Mouse (Mus musculus): ENCODE data around the gene Maip1. TPM values are rescaled to one million over a fixed set of nuclear protein-coding genes. Genes with fewer than 3 reads are reported as not detected.

Gene Maip1
- polyA plus RNA-seq, 2 experiments: 4.5 to 8.4 TPM

GRCm38 (mm10) chr1:57428368-57429308 is 22.5 kb downstream of the Maip1 start:
- H3K9ac ChIP-seq (replicated peaks): no peak overlapping the region
- peak in 2 of 3 experiments; percentile 33 to 41 for DNase-seq (ENCODE audit: low read depth in 3 of 3, low spot score in 3 of 3)
- no peaks in the 10 kb centered on the region for H3K36me3 ChIP-seq (replicated peaks; ENCODE audit: control insufficient read depth, insufficient read depth, low read depth)
- no peak for ATAC-seq (ENCODE audit: insufficient read depth)
- TF ChIP-seq EP300 (IDR thresholded peaks at IDR 0.05; ENCODE audit: low read depth) (no peak), CTCF (IDR thresholded peaks at IDR 0.05; ENCODE audit: low read depth) (peak; percentile 72)
- H3K27me3 ChIP-seq (ENCODE audit: control insufficient read depth, insufficient read depth, low read length): no peaks in the 10 kb centered on the region
- no peak overlapping the region for H3K27ac ChIP-seq
- WGBS (ENCODE audit: insufficient replicate concordance): 46% methylated on average over 16 of the region's 16 CpGs
- H3K4me2 ChIP-seq (ENCODE audit: low read depth): no peak overlapping the region
- no peaks in the 10 kb centered on the region for H3K4me1 ChIP-seq (replicated peaks; ENCODE audit: control insufficient read depth in 2 of 2, insufficient read depth in 2 of 2, low read length in 1 of 2)
- no peak overlapping the region for H3K4me3 ChIP-seq (ENCODE audit: insufficient read depth in 1 of 2, low read depth in 2 of 2, low read length in 2 of 2)
- no peaks in the 10 kb centered on the region for H3K9me3 ChIP-seq (ENCODE audit: control insufficient read depth, low read length)

GRCm38 (mm10) chr1:57429786-57430483 is 23.8 kb downstream of the Maip1 start:
- no peaks in the 10 kb centered on the region for H3K27me3 ChIP-seq (ENCODE audit: control insufficient read depth, insufficient read depth, low read length)
- no peaks in the 10 kb centered on the region for H3K4me1 ChIP-seq (replicated peaks; ENCODE audit: control insufficient read depth in 2 of 2, insufficient read depth in 2 of 2, low read length in 1 of 2)
- 7% methylated on average over 12 of the region's 12 CpGs for WGBS (ENCODE audit: insufficient replicate concordance)
- no peak overlapping the region for H3K9ac ChIP-seq (replicated peaks)
- H3K4me2 ChIP-seq (ENCODE audit: low read depth): peak overlapping the region; percentile 24; the same call in 1 of the 2 replicates
- TF ChIP-seq CTCF (IDR thresholded peaks at IDR 0.05; ENCODE audit: low read depth): no peak
- H3K27ac ChIP-seq: no peak overlapping the region
- no peak for DNase-seq (ENCODE audit: low read depth in 3 of 3, low spot score in 3 of 3)
- no peak overlapping the region for H3K4me3 ChIP-seq (ENCODE audit: insufficient read depth in 1 of 2, low read depth in 2 of 2, low read length in 2 of 2)
- no peaks in the 10 kb centered on the region for H3K36me3 ChIP-seq (replicated peaks; ENCODE audit: control insufficient read depth, insufficient read depth, low read depth)
- ATAC-seq (ENCODE audit: insufficient read depth): no peak
- no peaks in the 10 kb centered on the region for H3K9me3 ChIP-seq (ENCODE audit: control insufficient read depth, low read length)

DNA sequence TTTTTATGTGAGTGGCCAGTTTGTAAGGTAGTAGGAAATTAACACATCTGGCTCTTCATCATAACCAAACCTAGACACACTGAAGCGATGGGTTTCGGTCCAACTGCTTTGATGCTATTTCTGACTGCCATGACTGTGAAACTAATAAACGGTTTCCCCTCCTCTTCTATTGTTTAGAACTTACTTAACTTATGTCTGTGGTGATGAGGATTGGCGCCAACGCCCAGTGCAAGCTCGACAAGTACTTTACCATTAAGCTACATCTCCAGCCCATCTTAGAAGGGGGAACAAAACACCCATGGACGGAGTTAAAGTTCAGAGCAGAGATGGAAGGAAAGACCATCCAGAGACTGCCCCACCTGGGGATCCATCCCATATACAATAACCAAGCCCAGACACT is 27.0 kb downstream of the Maip1 start:
- ATAC-seq (ENCODE audit: insufficient read depth) (no peak), DNase-seq (ENCODE audit: low read depth in 3 of 3, low spot score in 3 of 3) (no peak)
- TF ChIP-seq EP300 (IDR thresholded peaks at IDR 0.05; ENCODE audit: low read depth) (no peak), CTCF (IDR thresholded peaks at IDR 0.05; ENCODE audit: low read depth) (no peak)
- H3K36me3 ChIP-seq (replicated peaks; ENCODE audit: control insufficient read depth, insufficient read depth, low read depth): no peaks in the 10 kb centered on the region
- H3K9ac ChIP-seq (replicated peaks): no peak overlapping the region
- H3K9me3 ChIP-seq (ENCODE audit: control insufficient read depth, low read length): no peaks in the 10 kb centered on the region
- H3K27ac ChIP-seq: no peak overlapping the region
- peaks cover 2 to 9% of the 10 kb centered on the region in 2 experiments; a peak in 2 of 4 replicates for H3K4me1 ChIP-seq (replicated peaks; ENCODE audit: control insufficient read depth in 2 of 2, insufficient read depth in 2 of 2, low read length in 1 of 2)
- no peak overlapping the region for H3K4me2 ChIP-seq (ENCODE audit: low read depth)
- H3K27me3 ChIP-seq (ENCODE audit: control insufficient read depth, insufficient read depth, low read length): no peaks in the 10 kb centered on the region
- WGBS (ENCODE audit: insufficient replicate concordance): 65% methylated on average over 7 of the region's 7 CpGs
- no peak overlapping the region for H3K4me3 ChIP-seq (ENCODE audit: insufficient read depth in 1 of 2, low read depth in 2 of 2, low read length in 2 of 2)

GRCm38 (mm10) chr1:57436408-57436807 is 30.3 kb downstream of the Maip1 start:
- H3K36me3 ChIP-seq (replicated peaks; ENCODE audit: control insufficient read depth, insufficient read depth, low read depth): no peaks in the 10 kb centered on the region
- H3K4me3 ChIP-seq (ENCODE audit: insufficient read depth in 1 of 2, low read depth in 2 of 2, low read length in 2 of 2): peak overlapping the region in 1 of 2 experiments; percentile 16; a peak in 1 of 4 replicates
- peaks cover 2 to 9% of the 10 kb centered on the region in 2 experiments; a peak in 2 of 4 replicates for H3K4me1 ChIP-seq (replicated peaks; ENCODE audit: control insufficient read depth in 2 of 2, insufficient read depth in 2 of 2, low read length in 1 of 2)
- H3K4me2 ChIP-seq (ENCODE audit: low read depth): peak overlapping the region; percentile 46
- no peak overlapping the region; the same call in 1 of the 2 replicates for H3K9ac ChIP-seq (replicated peaks)
- peak; percentile 45 to 53 (median 49) for DNase-seq (ENCODE audit: low read depth in 3 of 3, low spot score in 3 of 3)
- peak; percentile 68; the same call in 1 of the 2 replicates for ATAC-seq (ENCODE audit: insufficient read depth)
- no peaks in the 10 kb centered on the region for H3K9me3 ChIP-seq (ENCODE audit: control insufficient read depth, low read length)
- 6% methylated on average over 9 of the region's 9 CpGs for WGBS (ENCODE audit: insufficient replicate concordance)
- H3K27me3 ChIP-seq (ENCODE audit: control insufficient read depth, insufficient read depth, low read length): no peaks in the 10 kb centered on the region
- no peak for TF ChIP-seq CTCF (IDR thresholded peaks at IDR 0.05; ENCODE audit: low read depth)
- TF ChIP-seq EP300 (IDR thresholded peaks at IDR 0.05; ENCODE audit: low read depth): no peak
- no peak overlapping the region for H3K27ac ChIP-seq

DNA sequence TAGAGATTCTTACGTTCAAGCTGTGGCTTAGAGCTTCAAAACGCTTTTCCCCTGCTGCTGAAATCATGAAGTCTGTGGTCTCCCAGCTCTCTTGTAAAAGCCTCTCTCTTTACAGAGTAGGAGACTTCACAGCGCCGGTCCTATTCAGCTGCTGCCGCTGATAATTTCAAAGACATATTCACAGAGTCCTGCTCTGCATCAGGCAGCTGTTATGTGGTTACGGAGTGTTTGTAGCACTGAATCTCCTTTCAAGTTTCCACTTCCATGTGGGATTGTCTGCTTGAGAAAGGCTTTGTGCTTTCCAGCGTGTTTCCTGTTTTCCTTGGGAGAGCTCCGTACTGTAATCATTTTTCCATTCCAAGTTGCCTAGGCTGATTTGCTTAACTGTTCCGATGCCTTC is 30.8 kb downstream of the Maip1 start:
- Histone ChIP-seq H3K4me3 (ENCODE audit: insufficient read depth in 1 of 2, low read depth in 2 of 2, low read length in 2 of 2) (0 out of 4 replicates have a peak overlapping the region, but pooled peaks of 1 of the 2 experiments have one; percentile 16), H3K9me3 (ENCODE audit: control insufficient read depth, low read length) (no peaks in the 10 kb centered on the region), H3K4me1 (replicated peaks; ENCODE audit: control insufficient read depth in 2 of 2, insufficient read depth in 2 of 2, low read length in 1 of 2) (peaks cover 2 to 9% of the 10 kb centered on the region in 2 experiments; a peak in 2 of 4 replicates), H3K4me2 (ENCODE audit: low read depth) (peak overlapping the region; percentile 46), H3K36me3 (replicated peaks; ENCODE audit: control insufficient read depth, insufficient read depth, low read depth) (no peaks in the 10 kb centered on the region), H3K9ac (replicated peaks) (no peak overlapping the region; the same call in 1 of the 2 replicates), H3K27me3 (ENCODE audit: control insufficient read depth, insufficient read depth, low read length) (no peaks in the 10 kb centered on the region), H3K27ac (no peak overlapping the region)
- WGBS (ENCODE audit: insufficient replicate concordance): 14% methylated on average over 9 of the region's 9 CpGs
- TF ChIP-seq CTCF (IDR thresholded peaks at IDR 0.05; ENCODE audit: low read depth) (no peak), EP300 (IDR thresholded peaks at IDR 0.05; ENCODE audit: low read depth) (no peak)
- ATAC-seq (ENCODE audit: insufficient read depth) (no peak), DNase-seq (ENCODE audit: low read depth in 3 of 3, low spot score in 3 of 3) (no peak)
